Mouse (Mus musculus) cortical plate, adult 2 months (tissue): ENCODE measurements at regions not wholly inside any gene's neighbourhood (a gene's known extent, or its start where the extent isn't known, plus 50 kb on each side); places are given as distances from the start of the nearest gene placed in this dataset.

Experiments used
- CTCF ChIP-seq: fragments of 200-500 bp; IDR thresholded peaks from 2 replicates; pipeline ENCODE4 v1.5.1; 2011; ENCODE audit warnings: mild to moderate bottlenecking, control low read depth, low read length; ENCODE audit not compliant: insufficient read depth; ENCODE audit errors: extremely low read depth
- POLR2A ChIP-seq: fragments of 200-500 bp; IDR thresholded peaks from 2 replicates; pipeline ENCODE4 v1.6.1; 2011; ENCODE audit warnings: mild to moderate bottlenecking, low read length, control low read depth; ENCODE audit not compliant: insufficient read depth; ENCODE audit errors: extremely low read depth

DNA sequence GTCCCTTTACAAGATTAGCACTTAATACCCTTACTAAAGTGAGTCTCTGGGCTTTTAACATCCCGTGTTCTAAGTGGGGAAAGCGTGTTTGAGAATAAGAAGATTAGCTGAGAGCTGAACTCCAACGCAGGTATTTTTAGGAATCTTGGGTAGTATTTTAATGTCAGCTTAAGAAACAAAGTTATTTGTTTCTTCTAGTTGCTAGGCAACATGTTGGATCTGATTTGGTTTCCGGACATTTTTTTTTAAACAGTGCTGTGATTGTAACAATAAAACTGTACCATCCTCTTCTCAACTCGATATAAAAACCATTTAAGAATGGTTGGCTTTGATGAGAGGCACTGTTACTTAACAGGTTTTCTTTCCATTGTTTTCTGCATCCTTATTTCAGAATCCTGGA lies 86.8 kb upstream of the Ppp1r12a start:
- TF ChIP-seq CTCF (no peak), POLR2A (no peak)
